Mouse (Mus musculus) bone marrow macrophage, adult 2 months (primary cell): Measurements from ENCODE around the gene Kbtbd12.

Experiments
- CTCF ChIP-seq: IDR thresholded peaks from 2 replicates; pipeline ENCODE4 v1.5.1; 2012; ENCODE audit warnings: low read depth, mild to moderate bottlenecking, low read length, moderate library complexity
- POLR2A ChIP-seq: IDR thresholded peaks from 2 replicates; pipeline ENCODE4 v1.6.1; 2012; ENCODE audit warnings: mild to moderate bottlenecking, low read depth, low read length, borderline replicate concordance

- TF ChIP-seq POLR2A (no peak), CTCF (no peak)
Measured at GRCm38 (mm10) chr6:88605715-88606114, 32.0 kb downstream of the Kbtbd12 start.
